Mouse (Mus musculus) adrenal gland, postnatal 25 days (tissue): ENCODE results near the gene Fam169b. TPM values are rescaled to one million over a fixed set of nuclear protein-coding genes. Genes with fewer than 3 reads are reported as not detected.

ENCODE experiments used
- DNase-seq: peaks from one replicate; pipeline ENCODE4 v3.0.0; 2021; ENCODE audit warnings: mixed read lengths
- long read RNA-seq: library from polyadenylated mRNA; stranded (forward); transcript quantifications from one replicate; pipeline ENCODE4 v2.0.0, GENCODE M21; 2021
- total RNA-seq: library from RNA; stranded (reverse); gene quantifications from 2 replicates; pipeline ENCODE4 v1.2.3, GENCODE M21; 2021

Fam169b gene
- 0.81 TPM in 1 of 2 replicates, not detected in the other for total RNA-seq
- long read RNA-seq, partial matches to known transcripts = 1 of 6 reads
- long read RNA-seq, other reads (novel, unspliced or antisense) = 2 of 6 reads

- no peak for DNase-seq
These were observed at the start of gene Fam169b for GRCm38 (mm10) chr7:68273515-68273914. Gene Fam169b, plus strand, starts transcription at chr7:68273839.

GRCm38 (mm10) chr7:68224006-68224405, 49.6 kb upstream of the Fam169b start:
- DNase-seq = no peak

GRCm38 (mm10) chr7:68225427-68226054, 48.1 kb upstream of the Fam169b start:
- DNase-seq = no peak

- no peak for DNase-seq
These were observed 46.6 kb upstream of the Fam169b start for GRCm38 (mm10) chr7:68227021-68227420.

- DNase-seq = no peak
These were observed 46.0 kb upstream of the Fam169b start for GRCm38 (mm10) chr7:68227621-68228020.

- no peak for DNase-seq
These were observed 45.1 kb upstream of the Fam169b start for GRCm38 (mm10) chr7:68228491-68228890.

GRCm38 (mm10) chr7:68230831-68231230, 42.8 kb upstream of the Fam169b start:
- no peak for DNase-seq

GRCm38 (mm10) chr7:68232521-68232920, 41.1 kb upstream of the Fam169b start:
- no peak for DNase-seq

- peak; percentile 20 for DNase-seq
These were observed 39.9 kb upstream of the Fam169b start for GRCm38 (mm10) chr7:68233619-68234223.

GRCm38 (mm10) chr7:68236817-68237216, 36.8 kb upstream of the Fam169b start:
- no peak for DNase-seq

GRCm38 (mm10) chr7:68239220-68239827, 34.3 kb upstream of the Fam169b start:
- DNase-seq = no peak

- no peak for DNase-seq
These were observed 32.4 kb upstream of the Fam169b start for GRCm38 (mm10) chr7:68241205-68241604.

- no peak for DNase-seq
These were observed 28.0 kb upstream of the Fam169b start for GRCm38 (mm10) chr7:68245681-68246080.

- no peak for DNase-seq
These were observed 27.4 kb upstream of the Fam169b start for GRCm38 (mm10) chr7:68246249-68246648.

GRCm38 (mm10) chr7:68250411-68250810, 23.2 kb upstream of the Fam169b start:
- DNase-seq = no peak

GRCm38 (mm10) chr7:68250902-68251301, 22.7 kb upstream of the Fam169b start:
- DNase-seq = no peak

- DNase-seq = no peak
These were observed 15.9 kb upstream of the Fam169b start for GRCm38 (mm10) chr7:68257767-68258166.

- no peak for DNase-seq
These were observed 15.1 kb upstream of the Fam169b start for GRCm38 (mm10) chr7:68258326-68259150.

GRCm38 (mm10) chr7:68259523-68260081, 14.0 kb upstream of the Fam169b start:
- no peak for DNase-seq

GRCm38 (mm10) chr7:68262612-68263200, 10.9 kb upstream of the Fam169b start:
- no peak for DNase-seq

- no peak for DNase-seq
These were observed 10.2 kb upstream of the Fam169b start for GRCm38 (mm10) chr7:68263346-68264027.
